Mouse (Mus musculus) neural tube, embryonic 11.5 days (tissue): ENCODE data around the gene Fzd1. TPM values are rescaled to one million over a fixed set of nuclear protein-coding genes. Genes with fewer than 3 reads are reported as not detected.

Experiments used
- ATAC-seq: fragments of 200-750 bp; cut with Nextera tagmentation; 2 replicates; pipeline ENCODE4 v1.8.0; 2017; ENCODE audit warnings: moderate number of reproducible peaks, mild to moderate bottlenecking, moderate TSS enrichment, moderate library complexity; ENCODE audit not compliant: insufficient read depth, low FRiP score, low TSS enrichment
- DNase-seq: peaks from one replicate; pipeline ENCODE4 v3.0.0-alpha.2; 2015; ENCODE audit warnings: low spot score
- H3K27ac ChIP-seq: fragments of 300-500 bp; sonication (generic); 2 replicates; pipeline ENCODE4 v1.5.1; 2014; ENCODE audit warnings: low read depth, mild to moderate bottlenecking, low read length
- H3K27me3 ChIP-seq: fragments of 300-500 bp; sonication (generic); 2 replicates; pipeline ENCODE4 v1.6.1; 2014; ENCODE audit warnings: mild to moderate bottlenecking, low read length, mixed read lengths; ENCODE audit not compliant: control insufficient read depth, insufficient read depth
- H3K36me3 ChIP-seq: fragments of 300-500 bp; sonication (generic); 2 replicates; pipeline ENCODE4 v1.6.1; 2014; ENCODE audit warnings: mild to moderate bottlenecking, low read length, moderate library complexity, mixed read lengths; ENCODE audit not compliant: control insufficient read depth, insufficient read depth
- H3K4me1 ChIP-seq: fragments of 300-500 bp; sonication (generic); 2 replicates; pipeline ENCODE4 v1.6.1; 2014; ENCODE audit warnings: low read length, mixed read lengths; ENCODE audit not compliant: control insufficient read depth, insufficient read depth
- H3K4me2 ChIP-seq: fragments of 300-500 bp; sonication (generic); 2 replicates; pipeline ENCODE4 v1.6.1; 2014; ENCODE audit warnings: low read depth, mild to moderate bottlenecking, moderate library complexity
- H3K4me3 ChIP-seq: fragments of 300-500 bp; sonication (generic); 2 replicates; pipeline ENCODE4 v1.5.1; 2014; ENCODE audit warnings: low read depth, low read length
- H3K9ac ChIP-seq: fragments of 300-500 bp; sonication (generic); 2 replicates; pipeline ENCODE4 v1.6.1; 2014; ENCODE audit warnings: mild to moderate bottlenecking, low read length
- H3K9me3 ChIP-seq: fragments of 300-500 bp; sonication (generic); 2 replicates; pipeline ENCODE4 v1.6.1; 2016; ENCODE audit warnings: low read length; ENCODE audit not compliant: control insufficient read depth
- whole genome bisulfite sequencing: fragments of 180-500 bp; shearing (Covaris S2); extraction: QIAGEN DNeasy Blood & Tissue Kit; methylation state at CpG from one replicate; pipeline ENCODE4 v1.1.7; 2014; 5-methylcytosine and 5-hydroxymethylcytosine counted together
- polyA plus RNA-seq: library from polyadenylated mRNA; unstranded; fragments of >200 nt; fragmentation: Nextera tagmentation; extraction: Ambion mirVana; gene quantifications from 2 replicates; pipeline ENCODE4 v1.2.1, GENCODE M21; 2014

The Fzd1 gene
- polyA plus RNA-seq, 1 experiment from 2014 or later: 18.8 TPM

- 89% methylated on average over 3 of the region's 3 CpGs for WGBS
- H3K9me3 ChIP-seq: no peaks in the 10 kb centered on the region
- H3K36me3 ChIP-seq: no peaks in the 10 kb centered on the region
- no peak overlapping the region for H3K4me2 ChIP-seq
- no peak overlapping the region for H3K4me3 ChIP-seq
- no peak for DNase-seq
- no peaks in the 10 kb centered on the region for H3K4me1 ChIP-seq
- no peaks in the 10 kb centered on the region for H3K27me3 ChIP-seq
- no peak overlapping the region for H3K9ac ChIP-seq
- H3K27ac ChIP-seq: no peak overlapping the region
- no peak for ATAC-seq
Observed at GRCm38 (mm10) chr5:4778274-4778673, 20.4 kb upstream of the Fzd1 start.

GRCm38 (mm10) chr5:4776495-4776894 lies 18.7 kb upstream of the Fzd1 start:
- no peaks in the 10 kb centered on the region for H3K36me3 ChIP-seq
- H3K27me3 ChIP-seq: no peaks in the 10 kb centered on the region
- H3K4me2 ChIP-seq: no peak overlapping the region
- H3K4me1 ChIP-seq: no peaks in the 10 kb centered on the region
- WGBS: 49% methylated on average over 2 of the region's 2 CpGs
- no peak overlapping the region for H3K27ac ChIP-seq
- no peak for ATAC-seq
- no peak overlapping the region for H3K9ac ChIP-seq
- H3K4me3 ChIP-seq: no peak overlapping the region
- H3K9me3 ChIP-seq: no peaks in the 10 kb centered on the region
- DNase-seq: no peak

GRCm38 (mm10) chr5:4773090-4773772 lies 15.4 kb upstream of the Fzd1 start:
- H3K4me2 ChIP-seq: no peak overlapping the region
- H3K4me1 ChIP-seq: no peaks in the 10 kb centered on the region
- no peaks in the 10 kb centered on the region for H3K27me3 ChIP-seq
- no peaks in the 10 kb centered on the region for H3K36me3 ChIP-seq
- ATAC-seq (no peak), DNase-seq (peak; percentile 14)
- WGBS: 40% methylated on average over 9 of the region's 9 CpGs
- H3K9ac ChIP-seq: no peak overlapping the region
- H3K4me3 ChIP-seq: no peak overlapping the region
- H3K27ac ChIP-seq: no peak overlapping the region
- H3K9me3 ChIP-seq: no peaks in the 10 kb centered on the region

GRCm38 (mm10) chr5:4770609-4771008 lies 12.8 kb upstream of the Fzd1 start:
- Histone ChIP-seq H3K4me3 (no peak overlapping the region), H3K27ac (no peak overlapping the region), H3K4me1 (no peaks in the 10 kb centered on the region), H3K9ac (no peak overlapping the region), H3K9me3 (no peaks in the 10 kb centered on the region), H3K27me3 (no peaks in the 10 kb centered on the region), H3K4me2 (no peak overlapping the region), H3K36me3 (no peaks in the 10 kb centered on the region)
- WGBS: 90% methylated on average over 1 of the region's 1 CpGs
- no peak for DNase-seq
- ATAC-seq: no peak

- no peak overlapping the region for H3K27ac ChIP-seq
- DNase-seq: no peak
- H3K9ac ChIP-seq: no peak overlapping the region
- H3K4me1 ChIP-seq: no peaks in the 10 kb centered on the region
- ATAC-seq: no peak
- 83% methylated on average over 2 of the region's 2 CpGs for WGBS
- no peak overlapping the region for H3K4me2 ChIP-seq
- no peaks in the 10 kb centered on the region for H3K36me3 ChIP-seq
- no peak overlapping the region for H3K4me3 ChIP-seq
- H3K27me3 ChIP-seq: no peaks in the 10 kb centered on the region
- no peaks in the 10 kb centered on the region for H3K9me3 ChIP-seq
Observed at GRCm38 (mm10) chr5:4767896-4768295, 10.1 kb upstream of the Fzd1 start.

- no peak for DNase-seq
- Histone ChIP-seq H3K27me3 (no peaks in the 10 kb centered on the region), H3K4me2 (no peak overlapping the region), H3K27ac (no peak overlapping the region), H3K9ac (no peak overlapping the region), H3K4me1 (no peaks in the 10 kb centered on the region), H3K36me3 (no peaks in the 10 kb centered on the region), H3K9me3 (no peaks in the 10 kb centered on the region), H3K4me3 (no peak overlapping the region)
- ATAC-seq: no peak
- WGBS: 83% methylated on average over 5 of the region's 5 CpGs
Observed at GRCm38 (mm10) chr5:4766719-4767118, 8.9 kb upstream of the Fzd1 start.

- Histone ChIP-seq H3K36me3 (no peaks in the 10 kb centered on the region), H3K27me3 (no peaks in the 10 kb centered on the region), H3K4me1 (peaks cover 3% of the 10 kb centered on the region; the same call in 1 of the 2 replicates), H3K9ac (no peak overlapping the region), H3K4me2 (no peak overlapping the region), H3K4me3 (no peak overlapping the region), H3K9me3 (no peaks in the 10 kb centered on the region), H3K27ac (no peak overlapping the region)
- DNase-seq (no peak), ATAC-seq (no peak)
Observed at GRCm38 (mm10) chr5:4761891-4762290, 4.1 kb upstream of the Fzd1 start.

- DNase-seq (peak; percentile 52), ATAC-seq (no peak; the same call in 1 of the 2 replicates)
- no peak overlapping the region; the same call in 1 of the 2 replicates for H3K27ac ChIP-seq
- H3K36me3 ChIP-seq: no peaks in the 10 kb centered on the region
- H3K4me2 ChIP-seq: peak overlapping the region; percentile 99
- peaks cover 12% of the 10 kb centered on the region; the same call in 1 of the 2 replicates for H3K27me3 ChIP-seq
- H3K4me3 ChIP-seq: peak overlapping the region; percentile 79
- H3K4me1 ChIP-seq: peaks cover 18% of the 10 kb centered on the region
- peak overlapping the region; percentile 33 for H3K9ac ChIP-seq
- no peaks in the 10 kb centered on the region for H3K9me3 ChIP-seq
- WGBS: under 1% methylated on average over 23 of the region's 23 CpGs
Observed at GRCm38 (mm10) chr5:4758331-4759080, 671 bp upstream of the Fzd1 start.
